Mouse (Mus musculus) brown adipose tissue, adult 24 weeks (tissue): ENCODE data around the gene Blnk. TPM values are rescaled to one million over a fixed set of nuclear protein-coding genes. Genes with fewer than 3 reads are reported as not detected.

Source experiments
- polyA plus RNA-seq: library from polyadenylated mRNA; stranded (reverse); fragments of >200 nt; gene quantifications from 2 replicates; pipeline ENCODE4 v1.2.4, GENCODE M21; 2012; ENCODE audit not compliant: missing spikeins, insufficient read depth, insufficient read length

Blnk gene
- polyA plus RNA-seq, 1 experiment, result 1.9 TPM

Other genes with a start within 250 kb of the Blnk start
- not detected in 2 replicates for gene Cc2d2b, start 245.8 kb downstream of the Blnk start, polyA plus RNA-seq
- 2.1 and 2.8 TPM in 2 replicates for gene Ccnj, start 163.3 kb downstream of the Blnk start, polyA plus RNA-seq
- 6.7 and 9.3 TPM in 2 replicates for gene Zfp518a, start 99.8 kb downstream of the Blnk start, polyA plus RNA-seq
- not detected in 2 replicates for gene Dntt, start 34.7 kb upstream of the Blnk start, polyA plus RNA-seq
- not detected in 2 replicates for gene Opalin, start 82.6 kb upstream of the Blnk start, polyA plus RNA-seq
- gene Tll2, start 212.3 kb upstream of the Blnk start, polyA plus RNA-seq, result not detected in 2 replicates